Mouse (Mus musculus): ENCODE data around the gene Sla2.
"Not testable (repeated sequence)": the region's sequence is repeated elsewhere in the genome, so short reads cannot be mapped to it uniquely, and the experiment has no call there.

Gene Sla2

DNA sequence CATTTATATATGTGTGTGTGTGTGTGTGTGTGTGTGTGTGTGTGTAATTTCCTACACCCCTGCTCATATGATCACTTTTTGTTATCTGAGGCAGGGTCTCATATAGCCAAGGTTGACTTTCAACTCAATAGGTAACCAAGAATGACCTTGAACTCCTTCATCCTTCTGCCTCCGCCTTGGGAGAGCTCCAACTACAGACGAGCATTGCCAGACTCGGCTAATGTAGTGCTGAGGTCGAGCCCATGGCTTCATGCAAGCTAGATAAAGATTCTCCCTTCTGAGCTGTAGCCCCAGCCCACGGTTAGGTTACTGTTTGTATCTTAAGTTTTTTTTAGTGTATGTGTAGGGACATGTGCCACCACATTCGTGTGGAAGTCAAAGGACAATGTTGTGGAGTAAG is 14.9 kb upstream of the Sla2 start:
- DNase-seq (ENCODE audit: low spot score in 2 of 2): no peak

- DNase-seq (ENCODE audit: low spot score in 2 of 2): no peak
Observed at GRCm38 (mm10) chr2:156901344-156901743, 14.4 kb upstream of the Sla2 start.

GRCm38 (mm10) chr2:156899184-156899583 is 12.2 kb upstream of the Sla2 start:
- DNase-seq (ENCODE audit: low spot score in 2 of 2): no peak

DNA sequence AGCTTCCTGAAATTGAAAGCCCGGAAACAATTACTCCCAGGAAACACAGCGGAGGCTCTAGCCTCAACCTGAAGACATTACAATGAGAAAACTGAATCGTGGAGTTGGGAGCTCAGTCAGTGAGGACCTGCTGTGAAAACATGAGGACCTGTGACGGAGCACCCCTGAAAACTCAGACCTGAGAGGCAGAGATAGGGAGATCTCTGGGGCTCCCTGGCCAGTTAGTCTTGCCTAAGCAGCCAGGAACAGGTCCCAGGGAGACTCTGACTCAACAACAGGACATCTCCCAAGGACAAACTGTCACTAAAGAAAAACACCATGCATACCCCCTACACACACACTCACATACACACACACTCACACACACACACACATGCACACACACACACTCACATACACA is 11.4 kb upstream of the Sla2 start:
- no peak for DNase-seq (ENCODE audit: low spot score in 2 of 2)

GRCm38 (mm10) chr2:156897034-156897433 is 10.0 kb upstream of the Sla2 start:
- peak; percentile 47 to 56 for DNase-seq (ENCODE audit: low spot score in 2 of 2)

GRCm38 (mm10) chr2:156896384-156896914 is 9.5 kb upstream of the Sla2 start:
- no peak for DNase-seq (ENCODE audit: low spot score in 2 of 2)

DNA sequence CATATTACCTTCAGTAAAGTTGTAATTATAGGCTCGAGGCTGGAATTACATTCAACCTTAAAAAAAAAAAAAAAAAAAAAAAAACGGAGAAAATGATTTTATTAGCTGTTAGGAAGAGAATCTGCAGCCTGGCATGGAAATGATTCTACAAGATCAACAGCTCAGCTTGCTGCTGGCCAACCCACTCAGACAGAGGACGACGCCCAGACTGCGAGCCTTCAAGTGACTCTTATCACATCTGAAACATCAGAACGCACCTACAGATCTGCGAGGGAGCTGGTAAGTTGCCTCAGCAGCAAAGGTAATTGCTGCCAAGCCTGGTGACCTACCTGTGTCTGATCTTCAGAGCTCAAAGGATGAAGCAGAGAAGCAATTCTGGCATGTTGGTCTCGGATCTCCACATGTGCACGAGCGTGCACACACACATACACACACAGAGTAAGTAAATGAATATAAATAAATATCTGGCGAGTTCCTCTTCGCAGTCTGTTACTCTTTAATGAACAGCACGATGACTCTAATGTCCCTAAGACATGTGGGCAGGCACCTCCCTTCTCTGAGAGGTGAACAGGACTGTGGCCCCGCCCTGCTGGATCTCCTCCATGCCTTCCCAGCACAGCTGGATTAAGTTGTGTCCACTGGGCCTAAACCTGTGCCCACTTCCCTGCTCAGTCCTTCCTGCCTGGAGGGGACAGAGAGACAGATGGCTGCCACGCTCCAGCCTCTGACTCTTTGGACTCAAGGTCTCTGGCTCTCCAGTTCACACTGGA is 7.7 kb upstream of the Sla2 start:
- DNase-seq (ENCODE audit: low spot score in 2 of 2): no peak

GRCm38 (mm10) chr2:156892821-156893220 is 5.8 kb upstream of the Sla2 start:
- DNase-seq (ENCODE audit: low spot score in 2 of 2): no peak

DNA sequence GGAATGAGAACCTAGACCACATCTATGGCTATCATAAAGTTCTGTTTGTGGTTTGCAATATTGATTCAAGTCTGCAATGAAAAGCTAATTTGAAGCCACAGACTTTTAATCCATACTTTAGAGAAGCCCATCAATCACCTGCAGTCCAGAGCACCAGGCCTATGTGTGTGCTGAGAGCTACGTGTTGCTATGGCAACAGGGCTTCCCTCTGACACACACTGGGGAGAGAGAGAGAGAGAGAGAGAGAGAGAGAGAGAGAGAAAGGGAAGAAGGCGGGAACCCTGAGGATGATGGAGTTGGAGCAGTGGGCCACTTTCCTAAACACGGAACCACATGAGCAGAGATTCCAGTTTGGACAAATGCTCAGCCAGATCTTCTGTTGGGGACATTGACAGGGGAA is 5.2 kb upstream of the Sla2 start:
- DNase-seq (ENCODE audit: low spot score in 2 of 2): no peak

DNA sequence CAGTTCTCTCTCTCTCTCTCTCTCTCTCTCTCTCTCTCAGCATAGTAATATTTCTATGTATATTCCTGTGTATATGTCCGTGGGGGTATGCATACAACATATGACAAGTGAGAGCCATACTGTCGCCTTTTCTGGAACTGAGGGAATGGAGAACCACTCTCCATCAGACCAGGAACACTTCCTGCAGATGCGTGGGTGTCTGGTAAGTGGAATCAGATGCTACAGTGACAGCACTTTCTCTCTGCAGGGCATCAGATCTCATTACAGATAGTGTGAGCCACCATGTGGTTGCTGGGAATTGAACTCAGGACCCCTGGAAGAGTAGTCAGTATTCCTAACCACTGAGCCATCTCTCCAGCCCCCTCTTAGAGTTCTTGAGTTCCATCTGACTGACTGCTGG is 1.5 kb upstream of the Sla2 start:
- no peak for DNase-seq (ENCODE audit: low spot score in 2 of 2)

GRCm38 (mm10) chr2:156886084-156886631 is 834 bp downstream of the Sla2 start:
- no peak for DNase-seq (ENCODE audit: low spot score in 2 of 2)

GRCm38 (mm10) chr2:156885666-156886065 is 1.3 kb downstream of the Sla2 start:
- DNase-seq (ENCODE audit: low spot score in 2 of 2): not testable (repeated sequence)

- DNase-seq (ENCODE audit: low spot score in 2 of 2): no peak
Observed at GRCm38 (mm10) chr2:156884396-156885211, 2.4 kb downstream of the Sla2 start.

DNA sequence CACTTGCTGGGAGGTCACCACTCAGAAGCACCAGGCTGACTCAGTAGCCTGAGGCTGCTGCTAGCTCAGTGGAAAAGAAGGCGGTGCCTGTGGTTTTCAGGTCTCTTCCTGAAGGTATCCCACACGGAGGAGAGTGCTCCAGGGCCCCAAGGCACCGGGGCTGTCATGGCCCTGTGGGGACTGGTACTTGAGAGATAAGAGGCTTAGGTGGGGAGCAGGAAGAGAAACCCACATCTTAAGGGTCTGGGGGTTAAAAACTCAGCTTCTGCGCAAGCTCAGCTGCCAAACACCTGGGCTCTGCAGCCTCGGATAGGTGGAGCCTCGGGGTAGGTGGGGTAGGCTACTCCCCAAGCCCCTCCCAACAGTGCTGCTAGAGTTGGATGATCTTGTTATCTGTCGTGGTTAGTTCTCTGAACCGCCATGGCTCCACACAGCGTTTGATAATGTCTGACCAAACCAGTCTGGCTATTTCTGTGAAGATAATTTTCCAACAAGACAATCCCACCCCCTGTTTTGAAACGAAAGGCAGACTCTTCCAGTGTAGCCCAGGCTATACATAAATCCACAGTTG is 4.5 kb downstream of the Sla2 start:
- DNase-seq (ENCODE audit: low spot score in 2 of 2): no peak

- DNase-seq (ENCODE audit: low spot score in 2 of 2): no peak
Observed at GRCm38 (mm10) chr2:156879541-156879940, 7.5 kb downstream of the Sla2 start.

DNA sequence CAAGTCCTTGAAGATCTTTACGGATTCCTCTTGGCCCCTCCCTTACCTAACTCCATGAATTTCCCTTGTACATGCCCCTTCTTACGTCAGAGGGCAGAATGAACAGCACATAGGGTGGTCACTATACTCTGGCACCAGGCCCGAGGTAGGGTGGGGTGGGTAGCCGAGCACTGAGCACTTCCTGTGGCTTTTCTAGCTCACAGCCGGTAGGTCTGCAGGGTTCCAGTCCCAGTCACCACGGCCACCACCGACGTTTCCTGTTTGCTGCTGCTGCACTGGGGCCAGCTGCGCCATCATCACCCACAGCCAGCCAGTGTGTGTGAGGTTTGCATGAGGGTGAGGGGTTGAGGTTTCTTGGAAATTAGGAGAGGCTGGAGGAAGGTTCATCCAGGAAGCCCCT is 9.3 kb downstream of the Sla2 start:
- DNase-seq (ENCODE audit: low spot score in 2 of 2): no peak

DNA sequence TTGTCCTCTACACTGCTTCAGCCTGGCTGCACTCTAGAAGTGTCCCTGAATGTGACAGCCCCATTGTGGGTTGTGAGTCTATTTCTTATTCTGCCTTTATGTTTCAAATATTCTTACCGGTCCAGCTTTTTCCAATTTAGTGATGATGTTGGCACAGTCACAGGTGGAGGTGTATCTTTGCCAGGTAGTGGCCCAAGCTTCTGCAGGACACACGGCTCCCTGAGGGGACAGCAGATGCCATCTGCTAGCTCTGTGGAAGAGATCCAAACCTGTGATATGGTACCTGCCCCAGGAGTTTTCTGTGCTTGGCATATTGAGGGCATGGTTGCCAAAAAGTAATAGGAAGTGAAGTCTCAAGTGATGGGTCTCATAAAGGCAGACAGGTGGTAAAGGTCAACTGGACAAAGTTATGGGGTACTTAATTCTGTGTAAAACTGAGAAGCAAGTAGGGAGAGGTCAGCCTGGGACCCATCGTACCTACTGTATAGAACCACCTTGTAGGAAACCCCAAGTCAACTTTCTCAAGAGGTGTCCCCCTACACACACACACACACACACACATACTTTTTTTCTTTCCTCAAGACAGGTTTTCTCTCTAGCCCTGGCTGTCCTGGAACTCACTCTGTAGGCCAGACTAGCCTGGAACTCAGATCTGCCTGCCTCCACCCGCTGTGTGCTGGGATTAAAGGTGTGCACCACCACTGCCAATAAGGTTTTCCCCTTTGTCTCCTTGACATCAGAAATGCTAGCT is 12.1 kb downstream of the Sla2 start:
- no peak for DNase-seq (ENCODE audit: low spot score in 2 of 2)

DNA sequence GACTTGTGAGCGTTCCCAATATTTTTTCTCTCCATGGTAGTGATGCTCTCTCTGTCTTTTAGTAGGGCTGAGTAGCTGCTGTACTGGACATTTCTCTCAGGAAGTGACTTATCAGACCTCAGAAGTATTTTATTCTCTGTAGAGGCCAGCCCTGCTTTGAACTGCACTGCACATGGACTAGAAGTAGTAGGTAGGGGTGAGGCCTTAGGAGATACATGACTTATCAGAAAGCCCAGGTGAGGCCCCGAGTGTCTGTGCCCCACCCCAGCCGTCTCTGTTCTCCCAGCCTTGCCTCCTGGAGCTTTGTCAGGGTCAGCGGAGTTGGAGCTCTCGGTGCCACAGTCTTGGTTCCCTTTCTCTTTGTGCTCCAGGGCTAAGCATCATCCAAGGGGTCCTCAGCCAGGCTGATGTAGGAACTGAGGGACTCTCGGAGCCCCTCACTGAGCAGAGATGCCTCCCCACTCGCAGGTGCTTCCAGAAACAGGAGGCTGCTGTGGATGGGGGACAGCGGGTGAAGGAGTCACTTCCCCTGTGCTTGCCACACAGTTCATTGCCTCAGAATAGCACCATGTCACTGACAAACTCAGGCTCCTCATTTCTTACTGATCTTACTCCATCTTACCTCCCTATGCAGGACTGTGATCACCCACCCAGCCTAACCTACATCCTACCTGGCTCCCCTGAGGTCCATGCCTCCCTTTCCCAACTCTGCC is 12.8 kb downstream of the Sla2 start:
- no peak for DNase-seq (ENCODE audit: low spot score in 2 of 2)

GRCm38 (mm10) chr2:156873629-156874028 is 13.4 kb downstream of the Sla2 start:
- no peak for DNase-seq (ENCODE audit: low spot score in 2 of 2)

DNA sequence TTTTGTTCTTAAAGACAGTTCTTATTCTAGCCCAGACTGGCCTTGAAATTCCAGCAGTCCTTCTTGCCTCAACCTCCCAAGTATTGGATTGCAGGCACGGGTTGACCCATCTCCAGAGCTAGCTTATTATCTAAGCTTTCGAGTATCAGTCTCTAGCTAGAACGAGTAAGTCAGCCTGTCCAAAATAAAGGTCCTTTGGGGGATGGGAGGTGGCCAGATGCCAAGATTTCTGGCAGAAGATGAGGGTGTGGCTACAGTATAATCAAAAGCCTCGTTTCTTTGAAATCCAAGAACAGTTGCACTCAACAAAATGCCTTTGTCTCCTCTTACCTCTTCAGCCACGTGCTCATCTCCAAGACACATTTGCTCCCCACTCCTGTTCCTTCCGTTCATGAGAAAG is 16.5 kb downstream of the Sla2 start:
- DNase-seq (ENCODE audit: low spot score in 2 of 2): no peak

DNA sequence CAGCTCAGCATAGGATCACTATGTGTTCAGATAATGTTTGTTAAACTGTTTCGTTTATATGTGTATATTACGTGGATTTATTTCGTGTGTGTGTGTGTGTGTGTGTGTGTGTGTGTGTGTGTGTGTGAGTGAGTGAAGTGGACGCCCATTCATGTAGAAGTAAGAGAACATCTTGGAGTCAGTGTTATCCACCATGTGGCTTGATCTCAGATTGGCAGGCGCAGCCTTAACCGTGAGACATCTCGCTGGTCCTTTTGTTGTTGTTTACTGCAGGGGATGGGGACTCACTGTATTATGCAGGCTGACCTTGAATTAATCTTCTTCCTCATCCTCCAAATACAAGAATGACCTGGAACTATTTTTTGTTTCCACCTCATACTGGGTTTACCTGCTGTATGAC is 17.4 kb downstream of the Sla2 start:
- DNase-seq (ENCODE audit: low spot score in 2 of 2): no peak
